Comparison of ENCODE assay signal across 8 mouse cellular contexts in genomic region chr9:65666042-65666441, GRCm38 (mm10). TPM values are rescaled to one million over a fixed set of nuclear protein-coding genes. Genes with fewer than 3 reads are reported as not detected.
A peak's percentile ranks its signal among the peaks of the same experiment; 100 is the strongest.
DNase-seq lines count a peak whose midpoint lies in the region; ATAC-seq and TF ChIP-seq lines count a peak whose summit lies in the region.

No protein-coding gene starts in this region.

- H3K4me1 ChIP-seq in ES-E14 (ENCODE audit: control insufficient read depth in 2 of 2, insufficient read depth in 2 of 2, low read length in 2 of 2, poor library complexity in 1 of 2) = peaks cover 0 to 8% of the 10 kb centered on the region in 2 experiments; a peak in 2 of 4 replicates
- no peaks in the 10 kb centered on the region for H3K4me1 ChIP-seq in kidney, embryonic 14.5 days (ENCODE audit: control insufficient read depth, insufficient read depth, low read length)
- H3K4me1 ChIP-seq in lung, embryonic 16.5 days (replicated peaks; ENCODE audit: control insufficient read depth, insufficient read depth, low read length) = no peaks in the 10 kb centered on the region; the same call in 1 of the 2 replicates

- H3K27ac ChIP-seq in ES-E14 (ENCODE audit: insufficient read depth, low read depth, low read length, poor library complexity, severe bottlenecking) = no peak overlapping the region
- no peak overlapping the region for H3K27ac ChIP-seq in kidney, embryonic 14.5 days (ENCODE audit: low read depth, low read length)
- H3K27ac ChIP-seq in lung, embryonic 16.5 days (ENCODE audit: low read length) = no peak overlapping the region

- no peak overlapping the region for H3K4me2 ChIP-seq in kidney, embryonic 14.5 days (replicated peaks; ENCODE audit: low read depth, low read length)
- no peak overlapping the region for H3K4me2 ChIP-seq in lung, embryonic 16.5 days (ENCODE audit: low read depth, low read length)

- WGBS in kidney, embryonic 14.5 days = 23% methylated on average over 5 of the region's 5 CpGs
- WGBS in lung, embryonic 16.5 days = 11% methylated on average over 5 of the region's 5 CpGs

- no peak overlapping the region for H3K4me3 ChIP-seq in C2C12 (ENCODE audit: insufficient read depth, poor library complexity, severe bottlenecking)
- H3K4me3 ChIP-seq in ES-E14 (ENCODE audit: insufficient read depth in 1 of 2, low read depth in 1 of 2, low read length in 2 of 2, poor library complexity in 1 of 2, severe bottlenecking in 1 of 2) = no peak overlapping the region
- H3K4me3 ChIP-seq in kidney, embryonic 14.5 days (ENCODE audit: low read length) = no peak overlapping the region
- no peak overlapping the region for H3K4me3 ChIP-seq in lung, embryonic 16.5 days (ENCODE audit: low read length)

- H3K9ac ChIP-seq in ES-E14 (ENCODE audit: insufficient read depth, low read depth, low read length, poor library complexity, severe bottlenecking) = no peak overlapping the region
- no peak overlapping the region for H3K9ac ChIP-seq in kidney, embryonic 14.5 days (ENCODE audit: low read depth, low read length)
- H3K9ac ChIP-seq in lung, embryonic 16.5 days (ENCODE audit: low read length) = no peak overlapping the region

- H3K79me3 ChIP-seq in C2C12 (ENCODE audit: low read depth) = no peaks in the 10 kb centered on the region

- TF ChIP-seq CTCF in C2C12 (IDR thresholded peaks at IDR 0.05; ENCODE audit: control insufficient read depth, insufficient read depth, insufficient read length) = peak; percentile 48

- peak; percentile 54; the same call in 1 of the 2 replicates for ATAC-seq in kidney, embryonic 14.5 days (ENCODE audit: low FRiP score, low TSS enrichment)
- ATAC-seq in lung, embryonic 16.5 days (ENCODE audit: low read depth) = 0 out of 2 replicates have a peak, but pooled peaks have one; percentile 29

- no peaks in the 10 kb centered on the region for H3K36me3 ChIP-seq in C2C12 (ENCODE audit: control insufficient read depth, insufficient read depth)
- H3K36me3 ChIP-seq in ES-E14 (ENCODE audit: control insufficient read depth, insufficient read depth, low read length, poor library complexity, severe bottlenecking) = peaks cover 5% of the 10 kb centered on the region; the same call in 1 of the 2 replicates
- no peaks in the 10 kb centered on the region for H3K36me3 ChIP-seq in kidney, embryonic 14.5 days (ENCODE audit: control insufficient read depth, insufficient read depth, low read length)
- H3K36me3 ChIP-seq in lung, embryonic 16.5 days (ENCODE audit: control insufficient read depth, insufficient read depth, low read length) = no peaks in the 10 kb centered on the region

- H3K79me2 ChIP-seq in C2C12 (ENCODE audit: control insufficient read depth, insufficient read depth) = no peaks in the 10 kb centered on the region

- H3K9me3 ChIP-seq in ES-E14 (ENCODE audit: control insufficient read depth, insufficient read depth, low read depth, low read length) = no peaks in the 10 kb centered on the region
- H3K9me3 ChIP-seq in kidney, embryonic 14.5 days (ENCODE audit: control insufficient read depth, low read length) = no peaks in the 10 kb centered on the region
- H3K9me3 ChIP-seq in lung, embryonic 16.5 days (ENCODE audit: control insufficient read depth, low read length) = no peaks in the 10 kb centered on the region

- no peaks in the 10 kb centered on the region for H3K27me3 ChIP-seq in C2C12 (ENCODE audit: control insufficient read depth, insufficient read depth, insufficient read length)
- no peaks in the 10 kb centered on the region for H3K27me3 ChIP-seq in kidney, embryonic 14.5 days (ENCODE audit: control insufficient read depth, insufficient read depth, low read length)
- no peaks in the 10 kb centered on the region for H3K27me3 ChIP-seq in lung, embryonic 16.5 days (ENCODE audit: control insufficient read depth, insufficient read depth, low read depth, low read length)

- in situ Hi-C loops in ES-E14 (cut with MboI; ENCODE audit: low sequenced_read_pairs in 2 of 2, unreplicated experiment in 2 of 2) = loop anchor here (10.0 kb wide), 1 partner anchor 61 kb away; no protein-coding TSS in a partner anchor

- H3ac ChIP-seq in C2C12 (ENCODE audit: control insufficient read depth, insufficient read length, low read depth) = no peak overlapping the region

- peak; percentile 62 for DNase-seq in ES-E14 (ENCODE audit: low read depth, low spot score)
- DNase-seq in cerebellum, adult 8-10 months = peak; percentile 57
- peak; percentile 22 to 46 for DNase-seq in frontal cortex, postnatal 36 days (ENCODE audit: low spot score in 2 of 2)
- DNase-seq in right cerebral cortex, adult 18-20 months = peak; percentile 37
- peak; percentile 33 to 68 for DNase-seq in urinary bladder, postnatal 4 days (ENCODE audit: low spot score in 2 of 2)

TF ChIP-seq in C2C12, 6 proteins besides CTCF, POLR2A, EP300 and RAD21:
- TF ChIP-seq MYOG (IDR thresholded peaks at IDR 0.05; ENCODE audit: control insufficient read depth, extremely low read depth, insufficient read length) (no peak), MYOD1 (IDR thresholded peaks at IDR 0.05; ENCODE audit: control insufficient read depth, insufficient read length, low read depth) (no peak), USF1 (IDR thresholded peaks at IDR 0.05; ENCODE audit: low read depth) (no peak), FOSL1 (IDR thresholded peaks at IDR 0.05; ENCODE audit: insufficient read depth, low read length, poor library complexity, severe bottlenecking) (no peak), CEBPB (IDR thresholded peaks at IDR 0.05; ENCODE audit: low read depth) (no peak), MAX (IDR thresholded peaks at IDR 0.05) (no peak)

TF ChIP-seq in ES-E14, 5 proteins besides CTCF, POLR2A, EP300 and RAD21:
- TF ChIP-seq ZC3H11A (IDR thresholded peaks at IDR 0.05; ENCODE audit: borderline replicate concordance, low read depth, low read length) (0 out of 2 replicates have a peak, but pooled peaks have one; percentile 23), CHD2 (IDR thresholded peaks at IDR 0.05; ENCODE audit: low read depth, low read length) (no peak), HCFC1 (IDR thresholded peaks at IDR 0.05; ENCODE audit: borderline replicate concordance, insufficient read depth, low read length) (no peak), MAFK (IDR thresholded peaks at IDR 0.05; ENCODE audit: insufficient read depth, low read depth, low read length) (no peak), ZNF384 (IDR thresholded peaks at IDR 0.05; ENCODE audit: low read depth, low read length) (no peak)
TF ChIP-seq in ES-E14: peak in this region for 1.

RNA-seq across cellular contexts. Expression of gene Oaz2, which starts 1.8 kb away (rescaled TPM):
- polyA plus RNA-seq in C2C12 (2012; fragmentation: generic; extraction: Trizol) = 75.7 TPM
- total RNA-seq in ES-E14 (2012; rRNA removed) = 30.1 and 51.5 TPM in 2 replicates
- 194 and 204 TPM in 2 replicates for polyA plus RNA-seq in kidney, embryonic 14.5 days (2014; fragmentation: Nextera tagmentation; extraction: Ambion mirVana)
- 455 and 472 TPM in 2 replicates for polyA plus RNA-seq in lung, embryonic 16.5 days (2015; fragmentation: Nextera tagmentation; extraction: Ambion mirVana)

RNA-seq across cellular contexts. Expression of gene Rbpms2, which starts 36.6 kb away (rescaled TPM):
- 41.3 TPM for polyA plus RNA-seq in C2C12 (2012; fragmentation: generic; extraction: Trizol)
- 44.7 and 64.5 TPM in 2 replicates for total RNA-seq in ES-E14 (2012; rRNA removed)
- 22.4 and 29.1 TPM in 2 replicates for polyA plus RNA-seq in kidney, embryonic 14.5 days (2014; fragmentation: Nextera tagmentation; extraction: Ambion mirVana)
- polyA plus RNA-seq in lung, embryonic 16.5 days (2015; fragmentation: Nextera tagmentation; extraction: Ambion mirVana) = 10.8 and 14.1 TPM in 2 replicates
